Mouse (Mus musculus): ENCODE measurements around the gene Prkcb. TPM values are rescaled to one million over a fixed set of nuclear protein-coding genes. Genes with fewer than 3 reads are reported as not detected.

Gene Prkcb
- polyA plus RNA-seq, 1 experiment, result 2.3 TPM

GRCm38 (mm10) chr7:122657423-122658126 is 369.0 kb downstream of the Prkcb start:
- H3K9ac ChIP-seq (ENCODE audit: low read depth, poor library complexity, severe bottlenecking), result no peak overlapping the region
- no peaks in the 10 kb centered on the region for H3K36me3 ChIP-seq (ENCODE audit: control insufficient read depth, insufficient read depth, low read length, poor library complexity, severe bottlenecking)
- H3K27ac ChIP-seq (ENCODE audit: insufficient read depth, low read length), result no peak overlapping the region
- TF ChIP-seq CTCF (IDR thresholded peaks at IDR 0.05; ENCODE audit: low read depth, low read length) (no peak), EP300 (IDR thresholded peaks at IDR 0.05; ENCODE audit: insufficient read depth, low read depth, low read length) (no peak), POLR2A (IDR thresholded peaks at IDR 0.05; ENCODE audit: insufficient read depth, low read length) (no peak)
- no peaks in the 10 kb centered on the region for H3K9me3 ChIP-seq (replicated peaks; ENCODE audit: control insufficient read depth, insufficient read depth, low read length, poor library complexity, severe bottlenecking)
- H3K4me1 ChIP-seq (ENCODE audit: control insufficient read depth, insufficient read depth, low read length), result no peaks in the 10 kb centered on the region
- H3K4me3 ChIP-seq (ENCODE audit: low read depth, low read length), result no peak overlapping the region
- no peaks in the 10 kb centered on the region for H3K27me3 ChIP-seq (ENCODE audit: control insufficient read depth, insufficient read depth, low read length, poor library complexity, severe bottlenecking)

GRCm38 (mm10) chr7:122665311-122666049 is 376.9 kb downstream of the Prkcb start:
- Histone ChIP-seq H3K4me3 (ENCODE audit: low read depth, low read length) (no peak overlapping the region), H3K27ac (ENCODE audit: insufficient read depth, low read length) (no peak overlapping the region)
- TF ChIP-seq POLR2A (IDR thresholded peaks at IDR 0.05; ENCODE audit: insufficient read depth, low read length), result no peak

GRCm38 (mm10) chr7:122667903-122668302 is 379.4 kb downstream of the Prkcb start:
- no peak overlapping the region for H3K9ac ChIP-seq (ENCODE audit: low read depth, poor library complexity, severe bottlenecking)
- no peaks in the 10 kb centered on the region for H3K4me1 ChIP-seq (ENCODE audit: control insufficient read depth, insufficient read depth, low read length)
- H3K27ac ChIP-seq (ENCODE audit: insufficient read depth, low read length), result no peak overlapping the region
- no peaks in the 10 kb centered on the region for H3K36me3 ChIP-seq (ENCODE audit: control insufficient read depth, insufficient read depth, low read length, poor library complexity, severe bottlenecking)
- no peak overlapping the region for H3K4me3 ChIP-seq (ENCODE audit: low read depth, low read length)
- H3K9me3 ChIP-seq (replicated peaks; ENCODE audit: control insufficient read depth, insufficient read depth, low read length, poor library complexity, severe bottlenecking), result no peaks in the 10 kb centered on the region
- TF ChIP-seq CTCF (IDR thresholded peaks at IDR 0.05; ENCODE audit: low read depth, low read length) (peak; percentile 62), EP300 (IDR thresholded peaks at IDR 0.05; ENCODE audit: insufficient read depth, low read depth, low read length) (no peak)
- H3K27me3 ChIP-seq (ENCODE audit: control insufficient read depth, insufficient read depth, low read length, poor library complexity, severe bottlenecking), result no peaks in the 10 kb centered on the region

More at GRCm38 (mm10) chr7:122665311-122666049, 376.9 kb downstream of the Prkcb start:
- Histone ChIP-seq H3K9me3 (replicated peaks; ENCODE audit: control insufficient read depth, insufficient read depth, low read length, poor library complexity, severe bottlenecking) (no peaks in the 10 kb centered on the region), H3K27me3 (ENCODE audit: control insufficient read depth, insufficient read depth, low read length, poor library complexity, severe bottlenecking) (no peaks in the 10 kb centered on the region), H3K9ac (ENCODE audit: low read depth, poor library complexity, severe bottlenecking) (no peak overlapping the region), H3K4me1 (ENCODE audit: control insufficient read depth, insufficient read depth, low read length) (no peaks in the 10 kb centered on the region), H3K36me3 (ENCODE audit: control insufficient read depth, insufficient read depth, low read length, poor library complexity, severe bottlenecking) (no peaks in the 10 kb centered on the region)

GRCm38 (mm10) chr7:122670442-122670872 is 381.9 kb downstream of the Prkcb start, which contains the start of gene Cacng3:
Gene Cacng3, plus strand, starts transcription at chr7:122670492.
- no peak within 1 kb of the TSS for H3K9ac ChIP-seq (ENCODE audit: low read depth, poor library complexity, severe bottlenecking)
- H3K36me3 ChIP-seq (ENCODE audit: control insufficient read depth, insufficient read depth, low read length, poor library complexity, severe bottlenecking), result no peaks in the 10 kb centered on the region
- H3K27me3 ChIP-seq (ENCODE audit: control insufficient read depth, insufficient read depth, low read length, poor library complexity, severe bottlenecking), result no peaks in the 10 kb centered on the region
- no peaks in the 10 kb centered on the region for H3K4me1 ChIP-seq (ENCODE audit: control insufficient read depth, insufficient read depth, low read length)
- no peak within 1 kb of the TSS for H3K27ac ChIP-seq (ENCODE audit: insufficient read depth, low read length)
- TF ChIP-seq EP300 (IDR thresholded peaks at IDR 0.05; ENCODE audit: insufficient read depth, low read depth, low read length) (no peak), CTCF (IDR thresholded peaks at IDR 0.05; ENCODE audit: low read depth, low read length) (no peak), POLR2A (IDR thresholded peaks at IDR 0.05; ENCODE audit: insufficient read depth, low read length) (no peak)
- no peaks in the 10 kb centered on the region for H3K9me3 ChIP-seq (replicated peaks; ENCODE audit: control insufficient read depth, insufficient read depth, low read length, poor library complexity, severe bottlenecking)
- H3K4me3 ChIP-seq (ENCODE audit: low read depth, low read length), result peak within 1 kb of the TSS; percentile 36

GRCm38 (mm10) chr7:122670873-122671641 is 382.5 kb downstream of the Prkcb start:
- H3K9me3 ChIP-seq (replicated peaks; ENCODE audit: control insufficient read depth, insufficient read depth, low read length, poor library complexity, severe bottlenecking), result no peaks in the 10 kb centered on the region
- H3K4me1 ChIP-seq (ENCODE audit: control insufficient read depth, insufficient read depth, low read length), result no peaks in the 10 kb centered on the region
- peak overlapping the region; percentile 36 for H3K4me3 ChIP-seq (ENCODE audit: low read depth, low read length)
- TF ChIP-seq EP300 (IDR thresholded peaks at IDR 0.05; ENCODE audit: insufficient read depth, low read depth, low read length) (peak; percentile 68; the same call in 1 of the 2 replicates), POLR2A (IDR thresholded peaks at IDR 0.05; ENCODE audit: insufficient read depth, low read length) (no peak), CTCF (IDR thresholded peaks at IDR 0.05; ENCODE audit: low read depth, low read length) (no peak)
- no peak overlapping the region for H3K9ac ChIP-seq (ENCODE audit: low read depth, poor library complexity, severe bottlenecking)
- H3K27ac ChIP-seq (ENCODE audit: insufficient read depth, low read length), result no peak overlapping the region
- H3K36me3 ChIP-seq (ENCODE audit: control insufficient read depth, insufficient read depth, low read length, poor library complexity, severe bottlenecking), result no peaks in the 10 kb centered on the region
- H3K27me3 ChIP-seq (ENCODE audit: control insufficient read depth, insufficient read depth, low read length, poor library complexity, severe bottlenecking), result no peaks in the 10 kb centered on the region
